Mouse (Mus musculus): ENCODE results near the gene Stag2. TPM values are rescaled to one million over a fixed set of nuclear protein-coding genes. Genes with fewer than 3 reads are reported as not detected.
A peak's percentile ranks its signal among the peaks of the same experiment; 100 is the strongest.

Stag2 gene
- polyA plus RNA-seq, 1 experiment from 2014 or later = 61.8 TPM

- H3K9me3 ChIP-seq (ENCODE audit: control insufficient read depth, low read length) = no peaks in the 10 kb centered on the region
- peak; percentile 66 for ATAC-seq (ENCODE audit: low FRiP score)
- no peaks in the 10 kb centered on the region for H3K27me3 ChIP-seq (ENCODE audit: control insufficient read depth, insufficient read depth, low read length)
- H3K9ac ChIP-seq (ENCODE audit: low read length) = no peak overlapping the region
- no peaks in the 10 kb centered on the region for H3K36me3 ChIP-seq (ENCODE audit: control insufficient read depth, insufficient read depth, low read length)
- H3K4me2 ChIP-seq = no peak overlapping the region
- H3K27ac ChIP-seq (ENCODE audit: low read depth, low read length) = no peak overlapping the region
- no peak overlapping the region for H3K4me3 ChIP-seq (ENCODE audit: low read depth, low read length)
- peaks cover 3% of the 10 kb centered on the region; the same call in 1 of the 2 replicates for H3K4me1 ChIP-seq (ENCODE audit: control insufficient read depth, insufficient read depth, low read length)
- DNase-seq (ENCODE audit: low spot score, missing footprints) = peak; percentile 88
- WGBS = 20% methylated on average over 9 of the region's 9 CpGs
These were observed 172.2 kb downstream of the Stag2 start for GRCm38 (mm10) chrX:42321200-42321773.

GRCm38 (mm10) chrX:42324848-42325247, 175.7 kb downstream of the Stag2 start:
- Histone ChIP-seq H3K4me2 (no peak overlapping the region), H3K9me3 (ENCODE audit: control insufficient read depth, low read length) (no peaks in the 10 kb centered on the region), H3K4me1 (ENCODE audit: control insufficient read depth, insufficient read depth, low read length) (peaks cover 3% of the 10 kb centered on the region; the same call in 1 of the 2 replicates), H3K27ac (ENCODE audit: low read depth, low read length) (no peak overlapping the region), H3K36me3 (ENCODE audit: control insufficient read depth, insufficient read depth, low read length) (no peaks in the 10 kb centered on the region), H3K27me3 (ENCODE audit: control insufficient read depth, insufficient read depth, low read length) (no peaks in the 10 kb centered on the region), H3K4me3 (ENCODE audit: low read depth, low read length) (no peak overlapping the region), H3K9ac (ENCODE audit: low read length) (no peak overlapping the region)
- WGBS = 59% methylated on average over 3 of the region's 3 CpGs
- DNase-seq (ENCODE audit: low spot score, missing footprints) (no peak), ATAC-seq (ENCODE audit: low FRiP score) (no peak)

Other genes starting within 250 kb of the Stag2 start
- gene Thoc2, start 228.6 kb upstream of the Stag2 start, polyA plus RNA-seq (2014; fragmentation: Nextera tagmentation; extraction: Ambion mirVana) = 106 and 121 TPM in 2 replicates
- gene Xiap, start 89.6 kb upstream of the Stag2 start, polyA plus RNA-seq (2014; fragmentation: Nextera tagmentation; extraction: Ambion mirVana) = 12.7 and 13.7 TPM in 2 replicates